Mouse (Mus musculus): Measurements from ENCODE around the gene M1ap.
A peak's percentile ranks its signal among the peaks of the same experiment; 100 is the strongest.

M1ap gene

GRCm38 (mm10) chr6:83008659-83009058, 62.0 kb downstream of the M1ap start:
- no peak for DNase-seq (ENCODE audit: low read depth)

GRCm38 (mm10) chr6:83010010-83010409, 63.3 kb downstream of the M1ap start:
- DNase-seq (ENCODE audit: low read depth): no peak

- DNase-seq (ENCODE audit: low read depth): no peak
Measured at GRCm38 (mm10) chr6:83011255-83011654, 64.6 kb downstream of the M1ap start.

GRCm38 (mm10) chr6:83011756-83012155, 65.1 kb downstream of the M1ap start:
- DNase-seq (ENCODE audit: low read depth): no peak

- peak; percentile 41 for DNase-seq (ENCODE audit: low read depth)
Measured at GRCm38 (mm10) chr6:83013444-83013843, 66.7 kb downstream of the M1ap start.

- DNase-seq (ENCODE audit: low read depth): peak; percentile 75
Measured at GRCm38 (mm10) chr6:83014482-83015466, 68.1 kb downstream of the M1ap start.

- DNase-seq (ENCODE audit: low read depth): peak; percentile 35
Measured at GRCm38 (mm10) chr6:83015749-83016148, 69.0 kb downstream of the M1ap start.

GRCm38 (mm10) chr6:83017190-83017589, 70.5 kb downstream of the M1ap start:
- DNase-seq (ENCODE audit: low read depth): peak; percentile 77

- DNase-seq (ENCODE audit: low read depth): no peak
Measured at GRCm38 (mm10) chr6:83019044-83019443, 72.3 kb downstream of the M1ap start.

GRCm38 (mm10) chr6:83020121-83020520, 73.4 kb downstream of the M1ap start:
- DNase-seq (ENCODE audit: low read depth): no peak

GRCm38 (mm10) chr6:83020836-83021593, 74.3 kb downstream of the M1ap start:
- peak; percentile 51 for DNase-seq (ENCODE audit: low read depth)

GRCm38 (mm10) chr6:83023008-83023407, 76.3 kb downstream of the M1ap start:
- DNase-seq (ENCODE audit: low read depth): no peak

- peak; percentile 69 for DNase-seq (ENCODE audit: low read depth)
Measured at GRCm38 (mm10) chr6:83023786-83024185, 77.1 kb downstream of the M1ap start.

GRCm38 (mm10) chr6:83024421-83024820, 77.7 kb downstream of the M1ap start:
- DNase-seq (ENCODE audit: low read depth): peak; percentile 56

- peak; percentile 75 for DNase-seq (ENCODE audit: low read depth)
Measured at GRCm38 (mm10) chr6:83025221-83025620, 78.5 kb downstream of the M1ap start.

GRCm38 (mm10) chr6:83027293-83027692, 80.6 kb downstream of the M1ap start:
- no peak for DNase-seq (ENCODE audit: low read depth)

GRCm38 (mm10) chr6:83027706-83028105, 81.0 kb downstream of the M1ap start:
- peak; percentile 81 for DNase-seq (ENCODE audit: low read depth)

- no peak for DNase-seq (ENCODE audit: low read depth)
Measured at GRCm38 (mm10) chr6:83029777-83030176, 83.1 kb downstream of the M1ap start.

- no peak for DNase-seq (ENCODE audit: low read depth)
Measured at GRCm38 (mm10) chr6:83031111-83031510, 84.4 kb downstream of the M1ap start.

GRCm38 (mm10) chr6:83031921-83032590, 85.4 kb downstream of the M1ap start:
- DNase-seq (ENCODE audit: low read depth): no peak

GRCm38 (mm10) chr6:83032769-83033191, 86.1 kb downstream of the M1ap start:
- peak; percentile 65 for DNase-seq (ENCODE audit: low read depth)

All from NIH3T3 (cell line).